Mouse (Mus musculus): Measurements from ENCODE around the gene Oas1c.
"Not testable (repeated sequence)": the region's sequence is repeated elsewhere in the genome, so short reads cannot be mapped to it uniquely, and the experiment has no call there.

Gene Oas1c

GRCm38 (mm10) chr5:120811951-120812819 is at the start of gene Oas1c:
Gene Oas1c (minus strand): TSS chr5:120812514.
- DNase-seq: peak; percentile 83

- no peak for DNase-seq
These were observed 48.8 kb upstream of the Oas1c start, which contains the start of gene Oas1h for GRCm38 (mm10) chr5:120861121-120861520. Gene Oas1h (plus strand): TSS chr5:120861421.

GRCm38 (mm10) chr5:120859241-120859640 is 46.9 kb upstream of the Oas1c start:
- no peak for DNase-seq

- DNase-seq: peak; percentile 28
These were observed 37.4 kb upstream of the Oas1c start for GRCm38 (mm10) chr5:120849601-120850136.

GRCm38 (mm10) chr5:120847067-120847466 is 34.8 kb upstream of the Oas1c start, which contains the start of gene Oas1f:
Gene Oas1f (plus strand): TSS chr5:120847367.
- no peak for DNase-seq

GRCm38 (mm10) chr5:120844713-120845112 is 32.4 kb upstream of the Oas1c start:
- DNase-seq: no peak

GRCm38 (mm10) chr5:120836731-120837585 is 24.6 kb upstream of the Oas1c start:
- peak; percentile 57 for DNase-seq

GRCm38 (mm10) chr5:120833335-120834280 is 21.3 kb upstream of the Oas1c start:
- no peak for DNase-seq

GRCm38 (mm10) chr5:120831031-120831430 is 18.7 kb upstream of the Oas1c start:
- DNase-seq: no peak

GRCm38 (mm10) chr5:120818999-120819398 is 6.7 kb upstream of the Oas1c start:
- no peak for DNase-seq

GRCm38 (mm10) chr5:120815949-120816348 is 3.6 kb upstream of the Oas1c start:
- peak; percentile 36 for DNase-seq

GRCm38 (mm10) chr5:120813023-120813422 is 709 bp upstream of the Oas1c start:
- no peak for DNase-seq

GRCm38 (mm10) chr5:120809171-120809570 is 3.1 kb downstream of the Oas1c start:
- no peak for DNase-seq

- peak; percentile 69 for DNase-seq
These were observed 5.9 kb downstream of the Oas1c start for GRCm38 (mm10) chr5:120806458-120806857.

- DNase-seq: no peak
These were observed 8.7 kb downstream of the Oas1c start for GRCm38 (mm10) chr5:120803596-120803995.

- DNase-seq: not testable (repeated sequence)
These were observed 13.4 kb downstream of the Oas1c start for GRCm38 (mm10) chr5:120798943-120799342.

- not testable (repeated sequence) for DNase-seq
These were observed 14.2 kb downstream of the Oas1c start for GRCm38 (mm10) chr5:120798147-120798546.

GRCm38 (mm10) chr5:120795480-120796034 is 16.8 kb downstream of the Oas1c start, which contains the start of gene Oas1e:
Gene Oas1e (minus strand): TSS chr5:120795530.
- DNase-seq: not testable (repeated sequence)

GRCm38 (mm10) chr5:120793043-120793442 is 19.3 kb downstream of the Oas1c start:
- peak; percentile 59 for DNase-seq

GRCm38 (mm10) chr5:120787042-120787441 is 25.3 kb downstream of the Oas1c start:
- no peak for DNase-seq

GRCm38 (mm10) chr5:120782446-120782845 is 29.9 kb downstream of the Oas1c start:
- no peak for DNase-seq

GRCm38 (mm10) chr5:120781646-120782045 is 30.7 kb downstream of the Oas1c start:
- DNase-seq: no peak

Measured in cerebellum, adult 9-10 months (tissue).